Mouse (Mus musculus) thymus, adult 2 months (tissue): ENCODE data around the gene Serinc3.

ENCODE experiments used
- CTCF ChIP-seq: fragments of 200-500 bp; IDR thresholded peaks from 2 replicates; pipeline ENCODE4 v1.5.1; 2012; ENCODE audit warnings: mild to moderate bottlenecking, control low read depth, low read length, moderate library complexity, borderline replicate concordance; ENCODE audit not compliant: control insufficient read depth, poor library complexity, insufficient read depth; ENCODE audit errors: extremely low read depth
- POLR2A ChIP-seq: fragments of 200-500 bp; IDR thresholded peaks from 2 replicates; pipeline ENCODE4 v1.6.1; 2012; ENCODE audit warnings: mild to moderate bottlenecking, low read length, control low read depth, moderate library complexity; ENCODE audit not compliant: control insufficient read depth, poor library complexity, insufficient read depth; ENCODE audit errors: extremely low read depth

GRCm38 (mm10) chr2:163609281-163609975 is 35.5 kb downstream of the Serinc3 start:
- no peak for TF ChIP-seq CTCF
- TF ChIP-seq POLR2A, result no peak
